Mouse (Mus musculus) hindbrain, embryonic 11.5 days (tissue): ENCODE results near the gene Tbce. TPM values are rescaled to one million over a fixed set of nuclear protein-coding genes. Genes with fewer than 3 reads are reported as not detected.
"Not testable (repeated sequence)": the region's sequence is repeated elsewhere in the genome, so short reads cannot be mapped to it uniquely, and the experiment has no call there.

Source experiments
- ATAC-seq: fragments of 200-750 bp; cut with Nextera tagmentation; 2 replicates; pipeline ENCODE4 v1.8.0; 2017; ENCODE audit warnings: mild to moderate bottlenecking, moderate TSS enrichment, moderate library complexity; ENCODE audit not compliant: low FRiP score
- DNase-seq: peaks from one replicate; pipeline ENCODE4 v3.0.0-alpha.2; 2015; ENCODE audit warnings: low spot score
- H3K27ac ChIP-seq: fragments of 300-500 bp; sonication (generic); 2 replicates; pipeline ENCODE4 v1.5.1; 2014; ENCODE audit warnings: mild to moderate bottlenecking, low read depth, low read length
- H3K27me3 ChIP-seq: fragments of 300-500 bp; sonication (generic); 2 replicates; pipeline ENCODE4 v1.6.1; 2014; ENCODE audit warnings: mild to moderate bottlenecking, low read length, moderate library complexity, mixed read lengths; ENCODE audit not compliant: control insufficient read depth, insufficient read depth
- H3K36me3 ChIP-seq: fragments of 300-500 bp; sonication (generic); 2 replicates; pipeline ENCODE4 v1.6.1; 2014; ENCODE audit warnings: mild to moderate bottlenecking, low read length, moderate library complexity, mixed read lengths; ENCODE audit not compliant: control insufficient read depth, insufficient read depth
- H3K4me1 ChIP-seq: fragments of 300-500 bp; sonication (generic); replicated peaks from 2 replicates; pipeline ENCODE4 v1.6.1; 2014; ENCODE audit warnings: low read length, mixed read lengths; ENCODE audit not compliant: control insufficient read depth, insufficient read depth
- H3K4me2 ChIP-seq: fragments of 300-500 bp; sonication (generic); replicated peaks from 2 replicates; pipeline ENCODE4 v1.6.1; 2014; ENCODE audit warnings: mild to moderate bottlenecking, low read depth, low read length
- H3K4me3 ChIP-seq: fragments of 300-500 bp; sonication (generic); 2 replicates; pipeline ENCODE4 v1.5.1; 2014; ENCODE audit warnings: low read depth, low read length
- H3K9ac ChIP-seq: fragments of 300-500 bp; sonication (generic); 2 replicates; pipeline ENCODE4 v1.6.1; 2014; ENCODE audit warnings: low read depth, low read length
- H3K9me3 ChIP-seq: fragments of 300-500 bp; sonication (generic); 2 replicates; pipeline ENCODE4 v1.6.1; 2016; ENCODE audit warnings: low read length; ENCODE audit not compliant: control insufficient read depth
- WGBS: fragments of 180-500 bp; shearing (Covaris S2); extraction: QIAGEN DNeasy Blood & Tissue Kit; methylation state at CpG from one replicate; pipeline ENCODE4 v1.1.7; 2014; 5-methylcytosine and 5-hydroxymethylcytosine counted together
- polyA plus RNA-seq: library from polyadenylated mRNA; unstranded; fragments of >200 nt; fragmentation: Nextera tagmentation; extraction: Ambion mirVana; gene quantifications from 2 replicates; pipeline ENCODE4 v1.2.1, GENCODE M21; 2014

Tbce gene
- polyA plus RNA-seq, 1 experiment from 2014 or later: 78.5 TPM

DNA sequence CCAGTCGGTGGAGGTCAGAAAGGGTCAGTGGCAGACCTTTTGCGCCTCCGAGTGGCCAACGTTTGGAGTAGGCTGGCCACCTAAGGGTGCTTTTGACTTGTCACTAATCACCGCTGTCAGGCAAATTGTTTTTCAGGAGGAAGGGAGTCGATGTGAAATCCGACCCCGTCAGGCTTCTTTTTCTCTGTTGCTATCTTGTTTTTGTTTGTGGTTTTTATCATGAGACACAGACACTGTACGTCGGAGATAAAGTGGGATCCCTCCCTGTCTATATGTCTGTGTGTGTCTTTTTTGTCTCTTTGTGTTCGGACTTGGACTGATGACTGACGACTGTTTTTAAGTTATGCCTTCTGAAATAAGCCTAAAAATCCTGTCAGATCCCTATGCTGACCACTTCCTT is 18.0 kb downstream of the Tbce start:
- H3K9me3 ChIP-seq, H3K4me3 ChIP-seq, H3K9ac ChIP-seq, DNase-seq, H3K27me3 ChIP-seq, H3K36me3 ChIP-seq, H3K4me1 ChIP-seq, ATAC-seq, H3K27ac ChIP-seq, H3K4me2 ChIP-seq: not testable (repeated sequence)
- 81% methylated on average over 7 of the region's 12 CpGs for WGBS

DNA sequence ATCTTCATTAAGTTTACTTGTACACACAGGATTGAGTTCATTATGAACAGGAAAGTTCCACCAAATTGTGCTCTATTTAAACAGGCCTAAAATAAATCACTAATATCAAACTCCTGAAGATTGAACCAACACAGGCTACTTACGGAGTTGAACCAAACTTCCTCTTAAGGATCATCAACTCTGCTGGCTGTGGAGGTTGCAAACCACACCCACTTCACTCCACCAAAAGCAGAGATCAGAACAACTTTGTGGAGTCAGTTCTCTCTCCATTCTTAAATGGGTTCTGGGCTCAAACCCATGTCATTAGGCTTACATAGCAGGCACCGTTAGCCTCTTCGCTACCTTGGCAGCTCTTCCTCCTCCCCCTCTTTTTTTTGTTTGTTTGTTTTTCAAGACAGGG is 20.6 kb downstream of the Tbce start:
- Histone ChIP-seq H3K9ac (no peak overlapping the region), H3K4me1 (no peaks in the 10 kb centered on the region), H3K4me3 (no peak overlapping the region), H3K27ac (no peak overlapping the region), H3K36me3 (no peaks in the 10 kb centered on the region), H3K27me3 (no peaks in the 10 kb centered on the region), H3K4me2 (no peak overlapping the region), H3K9me3 (no peaks in the 10 kb centered on the region)
- no peak for ATAC-seq
- no peak for DNase-seq
- 97% methylated on average over 3 of the region's 3 CpGs for WGBS

DNA sequence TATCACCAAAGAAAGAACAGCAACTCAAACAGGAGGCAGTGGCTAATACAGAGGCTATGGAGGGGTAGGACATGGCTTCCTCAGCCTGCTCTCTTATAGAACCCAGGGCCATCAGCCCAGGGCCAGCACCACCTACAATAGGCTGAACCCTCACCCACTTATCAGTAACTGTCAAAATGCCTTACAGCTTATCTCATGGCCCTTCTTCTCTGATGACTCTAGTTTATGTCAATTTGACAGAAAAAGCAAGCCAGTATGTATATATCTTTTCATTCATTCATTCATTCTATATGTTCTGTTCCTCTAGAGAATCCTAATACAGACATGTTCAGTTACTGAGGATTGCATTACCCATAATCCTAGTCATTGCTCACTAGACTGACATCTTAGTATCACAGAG is 21.2 kb downstream of the Tbce start:
- Histone ChIP-seq H3K4me2 (no peak overlapping the region), H3K4me1 (no peaks in the 10 kb centered on the region), H3K27ac (no peak overlapping the region), H3K9me3 (no peaks in the 10 kb centered on the region), H3K4me3 (no peak overlapping the region), H3K9ac (no peak overlapping the region), H3K36me3 (no peaks in the 10 kb centered on the region), H3K27me3 (no peaks in the 10 kb centered on the region)
- DNase-seq (no peak), ATAC-seq (no peak)

DNA sequence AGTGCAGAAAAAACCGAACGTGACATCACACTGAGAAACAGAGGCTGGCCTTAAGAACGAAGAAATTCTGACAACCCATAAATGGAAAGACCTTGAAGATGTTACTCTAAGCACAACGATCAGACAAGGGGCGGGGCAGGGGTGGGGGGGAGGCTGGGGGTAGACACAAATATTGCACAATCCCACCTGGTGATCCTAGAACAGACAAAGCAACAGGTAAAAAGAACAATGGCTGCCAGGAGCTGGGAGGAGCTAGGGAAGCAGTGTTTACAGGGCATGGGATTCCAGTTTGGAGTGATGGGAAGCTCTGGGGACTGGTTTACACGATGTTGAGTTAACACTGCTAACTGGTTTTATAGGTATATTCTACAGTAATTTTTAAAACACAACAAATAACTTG is 23.8 kb downstream of the Tbce start:
- ATAC-seq: no peak
- Histone ChIP-seq H3K4me3 (no peak overlapping the region), H3K4me2 (no peak overlapping the region), H3K9me3 (no peaks in the 10 kb centered on the region), H3K9ac (no peak overlapping the region), H3K4me1 (no peaks in the 10 kb centered on the region), H3K27ac (no peak overlapping the region), H3K36me3 (no peaks in the 10 kb centered on the region), H3K27me3 (no peaks in the 10 kb centered on the region)
- WGBS: 97% methylated on average over 6 of the region's 6 CpGs
- DNase-seq: no peak

DNA sequence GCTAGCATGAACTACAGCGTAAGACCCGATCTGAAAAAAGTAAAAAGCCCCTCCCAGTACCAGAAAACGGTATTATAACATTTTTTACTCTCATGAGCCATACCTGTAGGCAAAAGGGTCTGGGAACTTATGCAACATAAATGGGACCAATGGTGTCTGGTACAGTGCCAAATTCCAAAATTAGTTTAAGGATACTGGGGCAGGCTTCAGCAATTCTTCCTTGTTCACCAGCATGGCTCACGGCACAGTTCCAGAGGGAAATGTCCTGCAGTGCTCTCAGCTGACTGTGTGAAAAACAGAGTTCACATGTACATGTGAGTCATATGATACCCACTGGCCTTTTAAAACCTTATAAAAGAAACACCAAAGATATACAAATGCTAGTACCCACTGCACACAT is 24.9 kb downstream of the Tbce start:
- Histone ChIP-seq H3K9ac (no peak overlapping the region), H3K4me2 (no peak overlapping the region), H3K4me3 (no peak overlapping the region), H3K4me1 (no peaks in the 10 kb centered on the region), H3K9me3 (no peaks in the 10 kb centered on the region), H3K36me3 (no peaks in the 10 kb centered on the region), H3K27me3 (no peaks in the 10 kb centered on the region), H3K27ac (no peak overlapping the region)
- DNase-seq: no peak
- ATAC-seq: no peak
- WGBS: 92% methylated on average over 4 of the region's 4 CpGs

DNA sequence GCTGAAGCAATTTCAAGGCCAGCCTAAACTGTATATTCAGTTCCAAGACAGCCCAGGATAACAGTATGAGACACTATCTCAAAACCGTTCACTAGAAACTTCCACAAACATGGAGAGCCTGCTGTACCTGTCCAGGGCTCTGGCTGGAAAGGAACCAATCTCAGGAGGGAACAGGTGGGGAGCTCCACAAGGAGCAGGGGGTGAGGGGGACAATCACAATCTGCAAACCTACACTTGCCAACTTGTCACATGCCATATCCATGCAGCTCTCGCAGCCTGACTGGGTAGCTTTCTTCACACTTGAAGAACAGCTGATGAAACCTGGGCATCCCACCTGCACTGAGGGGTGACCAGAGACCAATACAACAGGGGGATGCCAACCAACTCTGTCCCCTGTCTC is 25.4 kb downstream of the Tbce start:
- no peaks in the 10 kb centered on the region for H3K27me3 ChIP-seq
- H3K9me3 ChIP-seq: no peaks in the 10 kb centered on the region
- DNase-seq (no peak), ATAC-seq (no peak)
- H3K4me2 ChIP-seq: no peak overlapping the region
- no peaks in the 10 kb centered on the region for H3K36me3 ChIP-seq
- H3K4me1 ChIP-seq: no peaks in the 10 kb centered on the region
- no peak overlapping the region for H3K9ac ChIP-seq
- no peak overlapping the region for H3K4me3 ChIP-seq
- H3K27ac ChIP-seq: no peak overlapping the region
- 97% methylated on average over 2 of the region's 2 CpGs for WGBS

DNA sequence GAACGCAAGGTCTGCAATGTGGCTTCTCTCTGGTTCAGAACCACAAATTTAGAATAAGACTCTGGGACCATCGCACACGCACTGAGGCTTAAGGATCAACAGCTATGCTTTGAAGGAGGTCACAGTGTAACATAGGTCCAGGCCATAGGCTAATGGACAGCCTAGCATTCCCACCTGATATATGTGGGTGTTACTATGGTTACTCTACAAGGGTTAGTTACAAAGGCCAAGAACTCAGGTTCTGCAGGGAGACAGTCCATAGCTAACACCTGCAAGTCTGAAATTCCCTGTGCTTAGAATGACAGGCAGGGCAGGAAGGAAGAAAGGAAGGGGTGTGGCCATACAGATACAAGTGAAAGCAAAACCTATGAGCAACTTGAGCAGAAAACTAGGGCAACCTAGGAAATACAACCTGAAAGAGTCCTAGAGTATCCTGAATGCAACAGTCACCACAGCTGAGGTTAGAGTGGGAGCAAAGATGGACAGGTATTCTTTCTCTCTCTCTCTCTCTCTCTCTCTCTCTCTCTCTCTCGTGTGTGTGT is 27.9 kb downstream of the Tbce start:
- DNase-seq (no peak), ATAC-seq (no peak)
- H3K27ac ChIP-seq: no peak overlapping the region
- no peak overlapping the region for H3K9ac ChIP-seq
- no peaks in the 10 kb centered on the region for H3K27me3 ChIP-seq
- H3K4me3 ChIP-seq: no peak overlapping the region
- no peaks in the 10 kb centered on the region for H3K9me3 ChIP-seq
- H3K4me2 ChIP-seq: no peak overlapping the region
- no peaks in the 10 kb centered on the region for H3K4me1 ChIP-seq
- no peaks in the 10 kb centered on the region for H3K36me3 ChIP-seq
- 90% methylated on average over 4 of the region's 4 CpGs for WGBS

DNA sequence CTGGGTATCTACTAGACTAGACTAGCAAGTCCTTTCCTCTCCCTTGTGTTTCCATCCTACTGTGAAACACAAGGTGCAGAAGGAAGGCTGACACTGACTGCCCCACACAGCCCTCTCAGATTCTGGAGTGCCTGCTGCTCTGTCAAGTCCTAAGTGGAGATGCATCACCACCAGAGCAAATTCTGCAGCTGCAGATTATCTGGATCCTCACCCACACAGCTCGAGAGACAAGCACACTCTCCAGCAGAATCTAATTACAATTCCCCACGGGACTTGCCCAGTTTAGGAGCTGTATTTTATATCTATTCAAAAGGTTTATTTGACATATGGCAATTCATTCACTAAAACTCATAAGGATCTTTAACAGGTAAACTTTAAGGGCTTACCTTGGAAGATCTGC is 33.4 kb downstream of the Tbce start:
- ATAC-seq (no peak), DNase-seq (no peak)
- no peaks in the 10 kb centered on the region for H3K27me3 ChIP-seq
- no peak overlapping the region for H3K27ac ChIP-seq
- H3K9me3 ChIP-seq: no peaks in the 10 kb centered on the region
- WGBS: 76% methylated on average over 2 of the region's 2 CpGs
- no peak overlapping the region for H3K9ac ChIP-seq
- no peak overlapping the region for H3K4me3 ChIP-seq
- H3K36me3 ChIP-seq: 0 out of 2 replicates have a peak, but pooled peaks cover 3% of the 10 kb centered on the region
- H3K4me2 ChIP-seq: no peak overlapping the region
- no peaks in the 10 kb centered on the region for H3K4me1 ChIP-seq

DNA sequence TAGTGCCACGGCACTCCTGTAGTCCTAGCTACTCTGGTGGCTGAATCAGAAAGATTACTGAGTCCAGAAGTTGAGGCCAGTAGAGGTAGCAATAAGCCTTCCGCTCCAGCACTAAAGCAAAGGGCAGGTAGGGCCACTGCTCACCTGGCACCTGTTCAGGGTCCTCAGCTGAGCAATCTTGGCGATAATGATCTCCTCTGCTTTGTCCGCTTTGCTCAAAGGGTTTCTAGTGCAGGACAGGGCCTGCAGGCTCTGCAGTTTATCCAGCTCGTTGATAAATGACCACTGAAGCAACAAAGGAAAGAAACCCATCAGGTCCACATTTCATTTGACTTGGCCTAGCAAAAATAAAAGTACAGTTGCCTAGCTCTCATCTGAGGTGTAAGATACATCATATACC is 34.4 kb downstream of the Tbce start:
- DNase-seq (no peak), ATAC-seq (no peak)
- no peak overlapping the region for H3K4me3 ChIP-seq
- WGBS: 93% methylated on average over 5 of the region's 5 CpGs
- no peaks in the 10 kb centered on the region for H3K9me3 ChIP-seq
- no peak overlapping the region for H3K27ac ChIP-seq
- no peak overlapping the region for H3K9ac ChIP-seq
- H3K36me3 ChIP-seq: 0 out of 2 replicates have a peak, but pooled peaks cover 3% of the 10 kb centered on the region
- H3K4me1 ChIP-seq: no peaks in the 10 kb centered on the region
- no peak overlapping the region for H3K4me2 ChIP-seq
- H3K27me3 ChIP-seq: no peaks in the 10 kb centered on the region
